Comparison of ENCODE assay signal across 8 mouse cellular contexts in genomic region chr17:22424636-22425354, GRCm38 (mm10). TPM values are rescaled to one million over a fixed set of nuclear protein-coding genes. Genes with fewer than 3 reads are reported as not detected.
DNase-seq lines count a peak whose midpoint lies in the region; ATAC-seq and TF ChIP-seq lines count a peak whose summit lies in the region.

No protein-coding gene starts in this region.

- no peaks in the 10 kb centered on the region for H3K36me3 ChIP-seq in thymus, adult 2 months (ENCODE audit: control insufficient read depth, insufficient read depth, low read length)
- no peaks in the 10 kb centered on the region for H3K36me3 ChIP-seq in forebrain, postnatal 0 days (ENCODE audit: insufficient read depth)
- 0 out of 2 replicates have a peak, but pooled peaks cover under 1% of the 10 kb centered on the region for H3K36me3 ChIP-seq in intestine, postnatal 0 days (ENCODE audit: control insufficient read depth, insufficient read depth)
- no peaks in the 10 kb centered on the region for H3K36me3 ChIP-seq in macrophage (ENCODE audit: inconsistent target)

- H3K4me2 ChIP-seq in forebrain, postnatal 0 days (ENCODE audit: low read depth) = peak overlapping the region; percentile 72
- peak overlapping the region; percentile 72 for H3K4me2 ChIP-seq in intestine, postnatal 0 days (replicated peaks; ENCODE audit: low read depth)

- ATAC-seq in forebrain, postnatal 0 days = peak; percentile 21
- peak; percentile 63 for ATAC-seq in intestine, postnatal 0 days

- H3K4me1 ChIP-seq in thymus, adult 2 months (replicated peaks; ENCODE audit: control insufficient read depth, insufficient read depth, low read length) = no peaks in the 10 kb centered on the region
- peaks cover 3% of the 10 kb centered on the region; the same call in 1 of the 2 replicates for H3K4me1 ChIP-seq in forebrain, postnatal 0 days (ENCODE audit: insufficient read depth)
- no peaks in the 10 kb centered on the region for H3K4me1 ChIP-seq in intestine, postnatal 0 days (replicated peaks; ENCODE audit: control insufficient read depth, insufficient read depth, low read length)

- peak overlapping the region; percentile 56 for H3K9ac ChIP-seq in forebrain, postnatal 0 days
- H3K9ac ChIP-seq in intestine, postnatal 0 days (ENCODE audit: low read depth, low read length) = peak overlapping the region; percentile 73

- no peaks in the 10 kb centered on the region for H3K9me3 ChIP-seq in forebrain, postnatal 0 days (ENCODE audit: low read length)
- no peaks in the 10 kb centered on the region for H3K9me3 ChIP-seq in intestine, postnatal 0 days (ENCODE audit: control insufficient read depth)

- DNase-seq in thymus, adult 2 months = peak; percentile 4
- DNase-seq in thymus, postnatal 10 days (ENCODE audit: low spot score in 2 of 2) = no peak
- DNase-seq in cerebellum, adult 11-12 months = peak; percentile 28
- DNase-seq in forebrain, postnatal 0 days = peak; percentile 29
- no peak for DNase-seq in gastrocnemius, postnatal 4 days (ENCODE audit: low spot score in 2 of 2)
- DNase-seq in layer of hippocampus, postnatal 25 days (ENCODE audit: extremely low spot score in 1 of 2, low spot score in 1 of 2) = no peak

- no peak overlapping the region for H3K4me3 ChIP-seq in thymus, adult 2 months (ENCODE audit: control insufficient read depth, insufficient read depth, low read length)
- peak overlapping the region; percentile 61 for H3K4me3 ChIP-seq in forebrain, postnatal 0 days (ENCODE audit: low read depth, low read length)
- peak overlapping the region; percentile 69 for H3K4me3 ChIP-seq in intestine, postnatal 0 days (ENCODE audit: low read depth, low read length)
- H3K4me3 ChIP-seq in macrophage (ENCODE audit: inconsistent target) = peak overlapping the region; percentile 86

- no peak for TF ChIP-seq CTCF in thymus, adult 2 months (IDR thresholded peaks at IDR 0.05; ENCODE audit: borderline replicate concordance, control insufficient read depth, extremely low read depth, insufficient read depth, low read length, poor library complexity)
- TF ChIP-seq CTCF in forebrain, postnatal 0 days (IDR thresholded peaks at IDR 0.05; ENCODE audit: low read depth) = no peak
- TF ChIP-seq CTCF in intestine, postnatal 0 days (IDR thresholded peaks at IDR 0.05; ENCODE audit: low read depth) = no peak

- 25% methylated on average over 12 of the region's 12 CpGs for WGBS in thymus, adult 2 months
- 1% methylated on average over 12 of the region's 12 CpGs for WGBS in forebrain, postnatal 0 days
- 2% methylated on average over 12 of the region's 12 CpGs for WGBS in intestine, postnatal 0 days
- 16% methylated on average over 12 of the region's 12 CpGs for WGBS in macrophage (ENCODE audit: missing documents)

- H3K27ac ChIP-seq in thymus, adult 2 months (ENCODE audit: control insufficient read depth, insufficient read depth, low read length) = no peak overlapping the region
- peak overlapping the region; percentile 78 for H3K27ac ChIP-seq in forebrain, postnatal 0 days (ENCODE audit: low read depth, low read length)
- H3K27ac ChIP-seq in intestine, postnatal 0 days (ENCODE audit: low read depth, low read length) = peak overlapping the region; percentile 80
- no peak overlapping the region for H3K27ac ChIP-seq in macrophage

- no peak for TF ChIP-seq POLR2A in thymus, adult 2 months (IDR thresholded peaks at IDR 0.05; ENCODE audit: control insufficient read depth, extremely low read depth, insufficient read depth, low read length, poor library complexity)

- H3K27me3 ChIP-seq in thymus, adult 2 months (ENCODE audit: control insufficient read depth, insufficient read depth, low read length) = no peaks in the 10 kb centered on the region
- no peaks in the 10 kb centered on the region for H3K27me3 ChIP-seq in forebrain, postnatal 0 days (ENCODE audit: insufficient read depth, low read length)
- no peaks in the 10 kb centered on the region for H3K27me3 ChIP-seq in intestine, postnatal 0 days (replicated peaks; ENCODE audit: control insufficient read depth, insufficient read depth, low read length)

- H3K79me2 ChIP-seq in macrophage (ENCODE audit: inconsistent target) = no peaks in the 10 kb centered on the region

RNA-seq across cellular contexts. Expression of gene Zfp946, which starts 0.8 kb away (rescaled TPM):
- 0.92 and 1.7 TPM in 2 replicates for polyA plus RNA-seq in thymus, adult 2 months (2012; rRNA removed)
- total RNA-seq in forebrain, postnatal 0 days (2014; rRNA removed) = 16.8 and 18.1 TPM in 2 replicates
- 18.3 and 25.1 TPM in 2 replicates for polyA plus RNA-seq in forebrain, postnatal 0 days (2015; fragmentation: Nextera tagmentation; extraction: Ambion mirVana)
- 11.2 and 11.4 TPM in 2 replicates for polyA plus RNA-seq in intestine, postnatal 0 days (2015; fragmentation: Nextera tagmentation; extraction: Ambion mirVana)
- total RNA-seq in macrophage (2018; cell fraction: chromatin; rRNA removed) = 10 to 100 TPM in 13 of 26 experiments, 1 to 10 TPM in 13; 1.2 to 23.4 (median 10.2) TPM
- 10 to 100 TPM in 10 of 26 experiments, 1 to 10 TPM in 16; 4.0 to 12.5 (median 9.1) TPM for total RNA-seq in macrophage (2018; cell fraction: cytosol; rRNA removed)
- 10 to 100 TPM in 11 of 26 experiments, 1 to 10 TPM in 15; 2.4 to 26.1 (median 8.8) TPM for total RNA-seq in macrophage (2018; cell fraction: nucleus; rRNA removed)
- polyA plus RNA-seq in macrophage (2018) = 6.9 to 20.2 TPM (median 7.3 TPM) in 3 replicates
- 1 to 10 TPM; 6.0 to 8.3 TPM for total RNA-seq in gastrocnemius, postnatal 4 days (2021)
- total RNA-seq in layer of hippocampus, postnatal 25 days (2021) = 10 to 100 TPM; 10.2 to 11.4 TPM

Comparison
In these comparisons a context has a peak if more than half of its experiments do, and no peak if none do; other contexts are left out.
1. DNase-seq: peak in thymus, adult 2 months (single experiment), cerebellum, adult 11-12 months (single experiment) and forebrain, postnatal 0 days (single experiment); none in thymus, postnatal 10 days (0 of 2), gastrocnemius, postnatal 4 days (0 of 2) and layer of hippocampus, postnatal 25 days (0 of 2).
2. H3K27ac ChIP-seq: peak in forebrain, postnatal 0 days (single experiment) and intestine, postnatal 0 days (single experiment); none in thymus, adult 2 months (single experiment) and macrophage (single experiment).